Mouse (Mus musculus) c-Kit-positive CD71-positive TER-119-negative erythroid progenitor cells, embryonic 14.5 days (primary cell): ENCODE measurements at regions not wholly inside any gene's neighbourhood (a gene's known extent, or its start where the extent isn't known, plus 50 kb on each side); places are given as distances from the start of the nearest gene placed in this dataset.

ENCODE experiments used
- DNase-seq: peaks from one replicate; pipeline ENCODE4 v3.0.0-alpha.2; 2013; ENCODE audit warnings: low read depth

DNA sequence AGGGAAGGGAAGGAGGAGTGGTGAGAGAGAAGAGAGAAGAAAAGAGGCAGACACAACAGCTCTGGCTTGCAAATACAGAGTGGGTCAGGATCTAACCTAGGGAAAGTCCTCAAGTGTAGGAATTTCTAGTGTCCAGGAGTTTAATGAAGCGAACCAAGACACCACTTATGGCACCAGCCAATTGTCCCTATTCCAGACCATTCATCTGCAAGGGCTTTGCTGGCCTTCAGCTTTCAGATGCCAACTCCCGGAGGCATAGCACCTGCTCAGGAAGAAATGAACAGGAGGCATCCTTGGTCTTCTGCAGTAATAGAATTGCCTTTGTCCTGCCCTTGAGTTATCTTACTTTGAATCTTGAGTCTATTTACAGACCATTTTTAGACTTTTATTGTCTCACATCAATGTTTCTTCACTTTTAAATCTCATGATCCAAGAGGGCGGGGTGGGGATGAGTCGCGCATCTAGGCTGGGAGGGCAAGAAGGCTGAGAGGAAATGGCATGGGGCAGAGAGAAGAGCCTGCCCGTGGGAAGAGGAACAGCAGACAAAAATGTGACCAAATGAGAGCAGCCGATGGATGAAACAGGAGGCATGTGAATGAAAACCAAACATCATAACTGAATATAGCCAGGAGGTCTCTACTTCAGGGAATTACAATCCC is 190.1 kb upstream of the Hmga2 start:
- DNase-seq: no peak

DNA sequence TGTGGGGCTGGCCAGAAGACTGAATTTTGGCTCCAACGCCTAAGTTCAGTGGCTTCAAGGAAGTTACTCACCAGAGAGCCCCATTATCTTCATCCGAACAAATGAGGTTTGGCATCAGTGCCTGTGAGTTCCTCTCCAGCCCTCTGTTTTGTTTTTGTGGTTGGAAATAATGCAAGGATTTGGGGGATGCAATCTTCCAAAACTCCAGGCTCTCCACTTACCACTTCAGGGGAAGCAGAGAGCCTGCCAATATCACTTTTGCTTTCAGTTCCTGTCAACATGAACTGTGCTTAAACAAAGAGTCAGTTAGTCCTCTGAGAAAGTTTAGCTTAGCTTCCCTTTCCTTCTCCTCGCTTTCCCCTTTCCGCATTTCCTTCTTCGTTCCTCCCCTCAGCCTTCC is 189.4 kb upstream of the Hmga2 start:
- DNase-seq: no peak

DNA sequence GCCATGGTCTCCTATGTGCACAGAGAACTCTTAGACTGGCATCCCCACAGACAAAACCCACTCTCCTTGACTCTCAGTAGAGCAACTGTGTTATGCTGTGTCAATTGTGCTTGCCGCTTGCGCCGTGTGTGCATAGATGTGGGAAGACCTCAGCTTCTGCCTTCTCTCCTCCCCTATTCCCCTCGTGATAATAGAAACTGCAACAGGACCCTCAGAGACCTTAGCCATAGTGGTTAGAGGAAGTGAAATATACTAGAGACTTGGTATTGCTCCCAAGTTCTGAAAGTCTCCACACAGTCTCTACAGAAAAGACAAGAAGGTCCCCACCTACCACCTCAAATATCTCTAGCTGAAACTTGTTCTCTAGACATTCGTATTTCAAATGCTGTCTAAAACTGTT is 188.2 kb upstream of the Hmga2 start:
- no peak for DNase-seq

DNA sequence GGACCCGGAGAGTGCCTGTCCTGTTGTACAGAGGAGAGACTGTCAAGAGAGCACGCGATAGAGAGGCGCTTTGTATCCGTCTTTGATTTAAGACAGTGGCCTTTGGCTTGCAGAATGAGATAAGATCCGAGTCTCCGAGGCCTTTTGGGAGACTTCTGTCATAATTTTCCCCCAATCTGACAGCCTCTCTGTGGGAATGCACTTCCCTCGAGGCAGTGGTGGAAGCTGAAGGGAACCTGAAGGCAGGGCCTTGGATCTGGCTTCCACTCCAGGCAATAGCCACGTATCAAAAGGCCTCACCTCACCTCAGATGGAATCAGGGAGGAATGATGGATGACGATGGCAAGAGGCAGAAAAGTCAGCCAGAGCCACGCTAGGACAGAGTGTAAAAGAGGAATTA is 187.1 kb upstream of the Hmga2 start:
- DNase-seq: no peak

DNA sequence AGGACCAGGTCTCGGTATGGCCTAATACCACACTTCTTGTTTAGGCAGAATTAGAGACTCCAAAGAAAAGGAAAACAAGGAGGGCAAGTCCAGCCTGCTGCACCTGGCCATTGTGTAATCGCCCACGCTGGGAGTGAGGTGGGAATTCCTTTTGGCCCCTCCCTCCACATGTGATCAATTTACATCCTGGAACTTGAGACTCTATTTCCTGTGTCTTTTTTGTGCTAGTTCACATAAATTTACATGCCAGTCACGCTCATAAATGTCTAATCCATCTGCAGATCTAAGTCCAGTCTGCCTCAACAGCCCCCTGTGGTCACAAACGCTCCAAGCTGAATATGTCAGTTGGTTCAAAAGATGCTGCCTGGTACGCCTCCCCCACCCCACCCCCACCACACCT is 184.2 kb upstream of the Hmga2 start:
- no peak for DNase-seq

DNA sequence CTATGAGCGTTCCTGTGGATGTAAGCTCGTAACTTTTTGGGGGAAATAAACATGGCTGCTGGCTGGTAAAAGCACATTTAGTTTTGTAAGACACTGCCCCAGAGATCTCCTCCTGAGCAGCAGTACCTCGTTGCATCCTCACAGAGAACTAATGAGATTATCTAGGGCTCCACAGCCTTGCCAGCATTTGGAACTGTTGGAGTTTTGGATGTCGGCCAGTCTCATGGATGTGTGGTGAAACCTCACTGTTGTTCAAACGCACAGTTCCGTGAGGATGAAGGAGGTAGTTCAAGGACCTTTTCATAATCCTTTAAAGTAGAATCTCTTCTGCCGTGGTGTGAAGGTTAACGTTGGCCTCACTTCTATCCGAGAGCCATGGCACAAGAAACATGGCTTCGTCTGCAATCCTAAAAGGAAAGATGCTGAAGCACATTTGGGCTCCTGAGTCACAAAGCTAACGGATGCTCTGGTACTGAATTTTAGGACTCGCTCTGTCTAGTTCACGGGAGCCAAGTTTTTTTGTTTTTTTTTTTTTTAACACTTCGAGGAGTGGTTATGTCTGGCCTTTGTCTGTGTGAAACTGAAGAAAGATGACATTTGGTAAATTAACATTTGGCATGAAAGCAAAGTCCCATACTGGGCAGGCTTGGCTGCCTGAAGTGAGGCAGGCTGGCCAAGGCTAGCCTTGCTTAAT is 179.1 kb upstream of the Hmga2 start:
- DNase-seq: no peak

DNA sequence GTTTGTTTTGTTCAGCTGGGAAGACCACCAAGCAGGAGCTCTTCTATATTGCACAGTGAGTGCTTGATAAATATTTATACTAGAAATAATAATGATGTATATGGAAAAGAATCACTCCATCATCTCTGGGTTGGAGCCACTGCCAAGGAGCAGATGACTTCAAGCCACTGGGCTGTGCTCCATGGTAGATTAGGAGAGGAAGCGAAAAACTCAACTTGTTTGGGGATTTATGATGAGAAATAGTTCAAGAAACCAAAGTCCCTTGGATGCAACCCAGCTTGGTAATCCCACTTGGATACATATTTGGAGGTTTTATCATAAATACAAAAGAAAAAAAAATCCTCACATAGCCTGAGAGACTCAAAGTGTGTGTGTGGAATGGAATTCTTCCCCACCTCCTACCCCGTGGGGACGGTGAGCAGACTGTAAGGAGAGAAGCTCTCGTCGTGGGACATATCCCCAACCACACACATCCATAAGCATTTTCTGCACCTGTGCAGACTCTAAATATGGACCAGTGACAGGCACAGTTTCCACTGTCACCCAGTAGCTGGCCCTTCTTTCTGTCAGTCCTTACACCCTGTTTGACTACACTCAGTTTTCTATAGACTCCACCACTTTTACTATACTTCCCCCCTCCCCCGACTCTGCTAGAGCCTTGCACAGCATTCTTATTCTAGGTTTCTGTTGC is 176.4 kb upstream of the Hmga2 start:
- no peak for DNase-seq

DNA sequence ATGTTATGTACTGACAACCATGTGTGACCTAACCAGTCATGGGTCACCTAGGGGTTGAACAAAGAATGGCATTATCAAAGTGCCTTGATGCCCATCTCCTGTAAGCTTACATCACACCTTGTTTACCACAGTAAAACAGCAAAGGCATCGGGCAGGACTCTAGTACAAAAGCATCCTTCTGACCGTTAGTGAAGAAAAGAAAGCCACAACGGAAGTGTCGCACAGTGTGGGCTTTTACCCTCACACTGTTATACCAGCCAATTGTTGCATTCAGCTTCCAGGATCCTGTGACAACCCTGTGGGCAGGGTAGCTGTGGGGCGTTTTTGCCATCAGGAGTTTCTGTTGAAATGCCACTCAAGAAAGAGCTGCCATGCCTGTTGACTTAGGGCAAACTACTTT is 175.6 kb upstream of the Hmga2 start:
- no peak for DNase-seq

DNA sequence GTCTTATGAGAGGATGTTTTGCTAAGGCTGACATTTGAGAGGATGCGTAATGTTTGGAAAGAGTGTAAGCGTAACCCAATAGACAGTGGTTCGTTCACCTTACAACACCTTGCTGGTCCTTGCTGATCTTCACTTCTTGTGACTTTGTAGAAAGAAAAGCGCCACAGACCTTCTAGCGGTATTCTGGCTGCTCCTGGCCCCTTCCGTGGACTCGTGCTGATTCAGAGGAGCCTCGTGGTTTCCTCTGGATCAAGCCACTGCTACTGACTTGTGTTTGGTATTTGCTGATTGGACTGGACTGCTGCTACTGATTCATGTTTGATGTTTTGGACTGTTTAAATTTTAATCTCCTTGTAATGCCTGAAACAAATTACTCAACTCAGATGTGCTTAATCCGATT is 174.1 kb upstream of the Hmga2 start:
- no peak for DNase-seq

DNA sequence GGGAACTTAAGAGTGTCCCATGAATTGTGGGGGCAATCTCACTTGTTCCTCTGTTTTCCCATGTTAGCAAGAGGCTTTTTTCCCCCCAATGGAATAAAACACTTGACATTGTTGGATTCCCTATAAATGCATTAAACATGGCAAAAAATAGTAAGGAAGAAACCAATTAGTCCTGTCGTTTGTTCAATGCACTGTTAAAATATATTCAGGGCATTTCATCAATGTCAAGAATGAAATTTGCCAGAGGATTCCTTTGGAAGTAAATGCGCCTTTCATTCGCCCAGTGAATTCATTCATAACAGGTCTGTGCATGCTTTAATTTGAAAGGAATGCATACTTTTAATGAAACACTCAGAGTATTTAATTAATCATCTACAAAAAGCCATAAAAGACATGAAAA is 172.5 kb upstream of the Hmga2 start:
- no peak for DNase-seq

DNA sequence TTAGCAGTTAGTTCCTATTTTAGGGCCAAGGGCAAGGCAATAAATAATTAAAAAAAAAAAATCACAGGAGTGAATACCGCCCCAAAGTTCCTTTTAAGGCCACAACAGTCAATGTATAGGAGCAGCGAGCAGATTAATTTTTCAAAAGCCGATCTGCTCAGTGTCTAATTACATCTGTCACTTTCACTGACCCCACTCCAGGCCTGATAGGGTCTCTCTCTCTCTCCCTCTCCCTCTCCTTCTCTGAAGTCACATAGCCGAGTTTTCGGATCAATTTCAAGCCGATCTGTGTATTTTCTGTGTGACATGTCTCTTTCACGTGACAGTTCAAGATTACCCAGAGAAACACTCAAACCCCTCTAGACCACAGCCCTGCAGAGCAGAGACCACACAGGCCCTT is 171.8 kb upstream of the Hmga2 start:
- DNase-seq: no peak

DNA sequence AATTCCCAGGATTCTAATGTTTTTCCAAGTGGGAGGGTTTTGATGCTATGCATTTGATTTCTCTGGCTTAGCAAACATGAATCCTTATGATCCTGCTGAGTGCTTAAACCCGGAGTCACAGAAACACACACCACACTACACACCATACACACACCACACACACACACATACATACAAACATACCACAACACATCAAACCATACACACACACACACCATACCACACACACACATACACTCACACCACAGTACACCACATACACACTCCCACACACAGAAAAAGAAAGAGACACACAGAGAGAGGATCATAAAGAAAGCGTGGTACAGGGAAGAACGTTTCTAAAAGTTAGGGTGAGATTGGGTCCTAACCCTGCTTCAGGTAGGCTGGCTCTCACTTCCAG is 171.1 kb upstream of the Hmga2 start:
- DNase-seq: no peak

DNA sequence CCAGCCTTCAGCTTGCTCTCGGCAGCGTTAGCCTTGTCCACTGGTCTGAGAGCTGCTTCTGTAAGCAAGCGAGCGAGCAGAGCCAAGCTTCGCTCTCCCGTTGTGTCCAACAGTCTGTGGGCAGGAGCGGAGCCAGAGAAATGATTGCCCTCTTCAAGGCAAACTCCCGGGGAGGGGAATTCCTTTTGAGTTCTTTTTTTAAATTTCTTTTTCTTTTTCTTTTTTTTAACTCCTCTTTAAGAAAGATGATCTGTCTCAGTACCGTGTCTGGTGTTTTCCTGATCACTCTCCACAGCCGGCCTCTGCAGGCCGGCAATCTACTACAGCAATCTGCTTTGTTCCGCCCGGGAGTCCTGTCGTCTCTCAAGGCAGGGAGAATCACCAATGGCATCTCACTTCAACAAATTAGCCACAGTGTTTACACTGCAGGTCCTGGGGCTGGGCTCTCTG is 170.6 kb upstream of the Hmga2 start:
- no peak for DNase-seq

DNA sequence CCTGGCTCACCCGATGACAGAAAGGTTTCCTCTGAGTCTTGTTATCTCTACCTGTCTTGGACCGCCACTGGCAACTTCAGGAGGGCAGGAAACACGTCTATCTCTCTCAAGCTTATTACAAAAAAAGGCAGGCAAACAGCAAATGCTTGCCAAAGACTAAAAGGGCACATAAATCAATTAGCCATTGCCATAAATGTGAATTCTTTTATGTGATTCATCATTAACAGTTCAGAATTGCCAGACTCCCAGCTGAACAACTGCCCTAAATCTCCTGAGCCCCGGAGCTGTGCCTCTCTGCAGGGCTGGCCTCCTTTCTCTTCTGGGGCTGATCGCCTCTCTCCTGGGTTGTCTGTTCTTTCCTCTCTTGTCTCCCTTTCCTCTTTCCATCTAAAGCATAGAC is 164.6 kb upstream of the Hmga2 start:
- DNase-seq: no peak

DNA sequence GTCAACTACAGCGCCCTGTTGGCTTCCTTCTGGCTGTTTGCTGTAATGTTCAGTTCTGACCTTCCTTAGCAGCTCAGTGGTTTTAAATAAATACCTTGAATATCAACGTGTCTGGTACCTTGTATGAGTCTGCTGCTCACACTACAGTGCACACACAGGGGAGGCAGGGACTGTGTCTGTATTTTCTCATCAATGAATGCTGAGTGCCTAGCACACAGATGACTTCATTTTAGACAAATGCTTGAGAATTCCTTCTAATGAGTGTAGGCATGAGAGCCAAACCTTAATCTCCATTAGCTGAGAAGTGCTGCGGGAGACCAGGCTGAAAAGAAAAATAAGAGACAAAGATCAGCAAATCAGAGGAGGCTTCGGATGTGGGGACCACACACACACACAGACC is 162.0 kb upstream of the Hmga2 start:
- no peak for DNase-seq

DNA sequence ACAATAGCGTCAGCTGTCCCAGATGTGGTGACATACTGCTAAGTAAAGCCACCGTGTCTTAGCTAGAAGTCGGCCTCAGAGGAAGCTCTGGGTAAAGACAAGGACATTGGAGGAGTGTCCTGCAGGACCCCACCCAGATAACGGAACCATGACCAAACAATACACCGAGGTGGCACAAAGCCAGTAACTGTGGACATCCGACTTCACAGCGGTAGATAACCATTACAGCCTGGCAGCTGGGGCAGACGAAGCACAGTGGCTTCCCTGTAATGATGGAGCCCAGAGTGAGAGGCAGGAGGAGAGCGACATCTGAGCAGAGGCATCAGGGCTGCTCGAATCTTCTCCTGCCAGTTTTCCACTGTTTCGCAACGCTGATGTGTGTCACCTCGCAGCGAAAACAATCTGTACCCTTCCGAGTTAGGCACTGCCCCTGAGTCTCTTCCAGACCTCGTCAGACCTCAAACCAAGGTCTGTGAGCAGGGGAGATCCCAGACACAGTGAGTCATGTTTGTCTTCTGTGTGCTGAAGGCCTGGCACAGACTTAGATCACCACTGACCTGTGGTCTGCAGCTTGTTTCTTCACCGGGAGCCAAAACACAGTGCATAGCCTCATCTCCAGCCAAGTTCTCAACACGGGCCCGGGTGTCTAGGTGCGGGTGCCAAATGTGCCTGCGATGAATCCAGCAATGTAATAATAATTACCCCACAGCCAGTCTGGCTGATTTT is 159.7 kb upstream of the Hmga2 start:
- DNase-seq: no peak

DNA sequence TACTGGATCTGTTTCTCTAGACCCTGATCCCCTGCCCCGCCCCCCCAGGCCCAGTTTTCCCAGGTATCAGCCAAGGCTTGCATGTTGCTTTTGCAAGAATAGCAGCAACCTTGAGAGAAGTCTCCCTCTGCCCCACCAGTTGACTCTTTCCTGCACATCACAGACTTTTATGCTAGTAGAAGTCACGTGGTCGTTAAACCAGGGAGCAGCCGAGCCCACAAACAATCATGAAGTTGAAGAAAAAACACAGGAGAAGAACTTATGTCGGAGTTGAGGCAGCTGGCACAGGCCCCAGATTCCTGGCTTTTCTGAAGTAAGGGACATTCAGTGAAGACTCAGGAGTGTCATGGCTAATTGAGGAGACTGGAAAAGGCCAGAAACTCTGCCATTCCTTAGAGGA is 158.9 kb upstream of the Hmga2 start:
- DNase-seq: no peak

DNA sequence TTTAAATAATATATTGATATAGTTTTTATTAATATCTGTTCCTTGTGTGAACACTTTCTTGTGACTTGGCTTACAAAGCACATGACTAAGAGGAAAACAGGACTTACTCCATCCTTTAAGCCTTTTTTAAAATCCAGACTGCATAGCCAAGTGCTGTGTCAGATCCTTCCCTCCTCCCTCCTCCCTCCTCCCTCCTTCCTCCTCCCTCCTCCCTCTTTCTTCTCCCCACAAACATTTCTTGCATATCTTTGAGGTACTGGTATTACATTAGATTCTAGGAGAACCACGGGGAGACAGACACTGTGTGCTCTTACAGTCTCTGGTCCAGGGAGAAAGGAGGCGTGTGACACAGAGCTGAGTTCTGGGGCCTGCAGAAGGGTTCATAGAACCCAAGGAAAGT is 155.8 kb upstream of the Hmga2 start:
- DNase-seq: no peak

DNA sequence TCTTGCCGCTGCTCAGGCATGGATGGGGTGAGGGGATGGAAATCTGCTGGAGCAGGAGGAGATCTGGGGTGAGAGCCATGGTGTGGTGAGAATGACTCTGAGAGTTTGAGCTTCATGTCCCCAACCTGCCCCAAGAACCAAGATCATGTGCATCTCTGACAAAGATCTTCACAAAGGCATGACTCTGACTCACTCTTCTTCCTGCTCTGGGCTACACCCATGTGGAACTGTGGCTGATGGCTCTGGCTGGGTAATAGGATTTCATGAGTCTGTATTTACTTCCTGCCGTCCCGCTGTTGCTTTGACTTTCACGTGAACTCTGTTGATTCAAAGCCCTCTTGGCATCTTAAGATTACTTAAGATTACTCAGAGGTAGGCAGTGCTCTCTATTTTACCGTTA is 151.8 kb upstream of the Hmga2 start:
- DNase-seq: no peak

DNA sequence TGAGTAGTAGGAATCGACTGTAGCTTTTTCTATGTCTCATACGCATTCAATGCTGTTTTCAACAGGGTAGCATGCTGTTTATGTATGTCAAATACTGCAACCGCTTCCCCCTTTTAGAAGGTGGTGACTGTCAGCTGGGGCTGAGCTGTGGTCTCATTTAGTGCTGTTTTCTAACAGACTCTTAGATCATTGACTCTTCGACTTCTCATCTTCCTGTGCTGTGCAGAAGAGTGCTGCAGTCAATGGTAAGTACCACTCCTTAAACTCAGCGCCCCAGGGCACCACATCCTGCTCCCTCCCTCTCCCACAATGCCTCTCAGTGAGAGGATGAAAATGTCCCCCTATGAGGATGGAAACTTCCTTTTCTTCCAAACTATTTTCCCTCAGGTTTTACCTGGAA is 149.2 kb upstream of the Hmga2 start:
- DNase-seq: no peak

DNA sequence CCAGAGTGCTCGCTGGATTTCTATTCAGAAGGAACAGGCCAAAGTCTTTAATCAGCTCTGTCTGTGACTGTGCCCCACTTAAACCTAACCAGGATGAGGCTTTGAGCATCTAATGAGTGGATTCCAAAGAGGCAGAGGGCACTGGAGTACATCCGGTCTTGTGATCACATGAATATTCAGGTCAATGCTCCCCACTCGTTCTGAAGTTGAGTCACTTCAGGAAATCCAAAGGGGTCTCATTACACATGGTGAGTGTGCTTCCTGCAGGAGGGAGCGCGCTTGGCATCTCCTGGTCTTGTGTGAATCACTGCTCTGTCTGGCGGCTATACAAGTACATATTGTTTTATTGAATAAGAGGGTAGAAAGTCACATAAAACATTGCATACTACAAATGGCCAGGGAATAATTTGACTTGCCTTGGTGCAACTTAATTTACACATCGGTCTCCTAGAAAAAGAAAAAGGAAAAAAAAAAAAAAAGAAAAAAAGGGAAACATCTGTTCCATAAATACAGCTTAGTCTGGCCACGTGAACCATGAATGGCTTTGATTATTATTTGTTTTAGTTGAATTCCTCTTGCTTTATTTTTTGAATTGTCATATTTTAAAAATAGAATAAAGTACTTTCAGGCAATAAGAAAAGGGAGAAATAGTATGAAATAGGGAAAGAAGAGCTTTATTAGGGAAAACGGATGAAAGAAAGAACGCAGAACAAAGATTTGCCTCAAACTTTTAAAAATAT is 148.1 kb upstream of the Hmga2 start:
- no peak for DNase-seq

DNA sequence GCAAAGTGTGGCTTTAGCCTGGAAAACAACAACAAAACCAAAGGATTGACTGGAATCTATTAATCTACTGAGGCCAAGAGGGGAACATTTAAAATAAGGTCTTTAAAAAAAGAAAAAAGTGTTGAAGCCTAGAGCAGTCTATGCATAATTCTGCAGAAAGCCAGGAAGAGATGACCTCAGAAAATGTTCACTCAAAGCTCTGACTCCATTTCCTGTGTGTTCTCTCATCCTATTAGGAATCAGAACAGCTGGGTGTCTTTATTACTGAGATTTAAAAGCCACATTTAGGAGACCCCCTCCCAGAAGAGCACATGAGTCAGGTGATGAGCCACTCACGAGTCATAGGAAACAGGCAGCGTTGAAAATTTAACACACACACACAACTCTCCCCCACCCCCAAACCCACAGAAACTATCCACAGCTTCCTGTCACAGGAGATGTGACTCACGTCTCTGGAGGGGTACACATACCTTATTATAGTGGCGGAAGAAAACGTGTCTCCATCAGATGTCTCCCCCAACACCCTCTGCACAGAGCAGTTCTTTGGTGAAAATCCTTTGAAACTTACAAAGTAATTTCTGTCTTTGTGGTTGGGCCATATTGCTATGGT is 140.2 kb upstream of the Hmga2 start:
- DNase-seq: no peak
